Mouse (Mus musculus): ENCODE measurements at regions not wholly inside any gene's neighbourhood (a gene's known extent, or its start where the extent isn't known, plus 50 kb on each side); places are given as distances from the start of the nearest gene placed in this dataset.
"Not testable (repeated sequence)": the region's sequence is repeated elsewhere in the genome, so short reads cannot be mapped to it uniquely, and the experiment has no call there.

GRCm38 (mm10) chrX:50501181-50501580 lies 72.9 kb upstream of the Olfr1324 start:
- no peak for DNase-seq (ENCODE audit: low spot score)

GRCm38 (mm10) chrX:50490477-50490967 lies 62.2 kb upstream of the Olfr1324 start:
- not testable (repeated sequence) for DNase-seq (ENCODE audit: low spot score)
